Mouse (Mus musculus): ENCODE measurements at regions not wholly inside any gene's neighbourhood (a gene's known extent, or its start where the extent isn't known, plus 50 kb on each side); places are given as distances from the start of the nearest gene placed in this dataset.

DNA sequence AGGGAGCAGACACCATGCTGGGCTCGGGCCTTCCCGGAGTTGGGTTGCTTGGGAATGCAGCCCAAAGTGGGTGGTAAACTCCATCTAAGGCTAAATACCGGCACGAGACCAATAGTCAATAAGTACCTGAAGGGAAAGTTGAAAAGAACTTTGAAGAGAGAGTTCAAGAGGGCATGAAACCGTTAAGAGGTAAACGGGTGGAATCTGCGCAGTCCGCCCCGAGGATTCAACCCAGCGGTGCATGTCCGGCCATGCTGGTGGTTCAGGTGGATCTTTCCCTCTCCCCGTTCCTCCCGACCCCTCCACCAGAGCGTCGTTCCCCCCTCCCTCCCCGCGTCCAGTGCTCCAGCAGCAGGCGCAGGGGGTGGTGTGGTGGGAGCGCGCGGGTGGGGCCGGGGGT lies 179.1 kb upstream of the Arhgef26 start:
- in situ Hi-C loops (cut with MboI; ENCODE audit: low pct_unique_long_range_greater_than_20kb in 1 of 2, low sequenced_read_pairs in 2 of 2, unreplicated experiment in 1 of 2) = no loop called here

DNA sequence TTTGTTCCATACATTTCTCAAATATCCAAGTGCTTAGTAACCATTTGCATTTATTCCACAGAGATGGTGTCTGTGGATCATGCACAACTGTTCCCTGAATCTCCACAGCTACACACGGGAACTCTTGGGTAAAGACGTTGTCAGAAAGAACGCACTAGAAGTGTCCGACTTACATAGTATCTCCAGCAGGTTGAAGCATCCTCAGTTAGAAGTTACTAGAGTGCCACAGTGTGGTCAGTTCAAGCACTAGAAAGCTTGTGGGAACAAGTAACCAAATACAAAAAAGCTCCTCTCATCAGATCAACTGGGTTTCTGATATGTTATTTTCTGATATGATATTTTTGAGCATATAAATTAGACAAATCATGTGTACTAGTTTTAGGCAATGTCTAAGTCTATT lies 167.5 kb upstream of the Arhgef26 start:
- in situ Hi-C loops (cut with MboI; ENCODE audit: low pct_unique_long_range_greater_than_20kb in 1 of 2, low sequenced_read_pairs in 2 of 2, unreplicated experiment in 1 of 2) = no loop called here

DNA sequence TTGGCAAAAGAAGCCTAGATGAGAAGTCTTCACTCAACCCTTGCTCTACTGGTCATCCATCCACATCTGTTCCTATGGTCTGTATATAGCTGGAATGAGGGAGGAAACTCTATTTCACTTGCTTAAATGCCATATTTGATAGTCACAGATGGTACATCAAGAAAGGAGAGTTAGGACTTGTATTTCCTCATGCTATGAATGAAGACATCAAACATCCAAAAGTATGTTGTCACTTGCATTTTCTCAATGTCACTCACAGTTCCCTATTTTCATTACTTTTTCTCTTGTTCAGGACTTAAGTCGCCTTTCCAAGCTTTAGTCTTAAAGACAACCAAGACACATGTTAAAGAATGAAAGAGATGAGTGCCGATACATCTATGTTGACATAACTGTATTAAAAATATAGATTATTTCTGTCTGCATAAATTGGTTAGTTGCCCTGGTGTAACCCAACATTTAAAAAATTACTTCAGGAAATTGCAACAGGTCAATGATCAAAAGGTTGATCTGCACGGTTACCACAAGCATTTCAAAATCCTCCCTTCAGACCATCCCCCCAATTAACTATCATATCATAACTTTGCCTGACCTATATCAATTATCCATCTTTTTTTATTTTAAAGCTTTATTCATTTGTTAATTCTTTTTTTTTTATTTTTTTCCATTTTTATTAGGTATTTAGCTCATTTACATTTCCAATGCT lies 150.2 kb upstream of the Arhgef26 start:
- in situ Hi-C loops (cut with MboI; ENCODE audit: low pct_unique_long_range_greater_than_20kb in 1 of 2, low sequenced_read_pairs in 2 of 2, unreplicated experiment in 1 of 2) = no loop called here

DNA sequence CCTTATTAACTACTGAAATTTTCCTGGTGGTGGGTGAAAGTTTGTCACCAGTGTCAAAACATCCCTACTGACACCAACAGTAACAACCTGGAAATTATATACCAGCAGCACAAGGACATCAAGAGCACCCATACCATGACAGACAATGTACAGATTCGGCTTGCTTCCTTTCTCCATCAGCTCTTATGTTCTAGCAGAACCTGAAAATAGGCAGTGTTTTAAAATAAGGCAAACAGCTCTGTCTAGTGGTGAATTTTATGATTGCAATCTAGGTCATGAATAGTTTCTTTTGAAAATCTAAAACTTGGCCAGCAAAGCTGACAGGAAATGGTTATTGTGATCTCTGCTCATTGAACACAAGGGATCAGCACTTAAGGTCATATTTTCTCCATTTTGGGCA lies 145.7 kb upstream of the Arhgef26 start:
- in situ Hi-C loops (cut with MboI; ENCODE audit: low pct_unique_long_range_greater_than_20kb in 1 of 2, low sequenced_read_pairs in 2 of 2, unreplicated experiment in 1 of 2) = no loop called here

DNA sequence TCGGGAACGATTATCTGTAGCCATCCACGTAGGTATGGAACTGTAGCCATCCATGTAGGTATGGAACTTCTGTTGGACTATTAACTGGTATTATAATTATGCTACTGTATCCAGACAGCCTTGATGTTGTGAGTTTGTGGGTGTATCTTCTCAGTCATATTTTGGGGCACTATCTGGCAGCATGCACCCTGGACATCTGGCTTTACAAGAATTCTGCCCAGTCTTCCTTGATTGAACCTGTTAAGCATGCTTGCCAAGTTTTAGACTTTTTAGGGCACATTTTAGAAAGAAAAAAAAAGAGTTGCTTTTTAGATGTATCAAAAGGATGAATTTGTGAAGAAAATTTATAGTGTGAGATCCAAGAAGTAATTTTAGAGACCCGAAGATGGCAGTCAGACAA lies 143.7 kb upstream of the Arhgef26 start:
- in situ Hi-C loops (cut with MboI; ENCODE audit: low pct_unique_long_range_greater_than_20kb in 1 of 2, low sequenced_read_pairs in 2 of 2, unreplicated experiment in 1 of 2) = no loop called here

DNA sequence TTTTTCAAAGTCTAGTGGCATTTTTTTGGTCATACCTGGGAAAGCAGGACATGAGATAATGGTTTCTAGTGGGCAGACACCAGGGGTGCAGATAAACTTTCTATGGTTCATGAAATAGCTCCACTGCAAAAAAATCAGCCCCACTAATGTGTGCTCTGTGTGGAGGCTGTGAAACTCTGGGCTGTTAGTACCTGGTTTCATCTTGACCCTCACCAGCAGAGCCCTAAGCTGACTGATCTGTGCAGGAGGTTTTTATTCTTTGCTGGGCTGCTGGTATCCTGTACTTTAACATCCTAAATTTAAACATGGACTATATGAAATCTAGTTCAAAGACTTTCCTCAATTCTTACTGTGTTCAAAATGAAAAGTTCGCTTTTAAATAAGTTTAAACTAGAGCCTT lies 141.5 kb upstream of the Arhgef26 start:
- in situ Hi-C loops (cut with MboI; ENCODE audit: low pct_unique_long_range_greater_than_20kb in 1 of 2, low sequenced_read_pairs in 2 of 2, unreplicated experiment in 1 of 2) = no loop called here

DNA sequence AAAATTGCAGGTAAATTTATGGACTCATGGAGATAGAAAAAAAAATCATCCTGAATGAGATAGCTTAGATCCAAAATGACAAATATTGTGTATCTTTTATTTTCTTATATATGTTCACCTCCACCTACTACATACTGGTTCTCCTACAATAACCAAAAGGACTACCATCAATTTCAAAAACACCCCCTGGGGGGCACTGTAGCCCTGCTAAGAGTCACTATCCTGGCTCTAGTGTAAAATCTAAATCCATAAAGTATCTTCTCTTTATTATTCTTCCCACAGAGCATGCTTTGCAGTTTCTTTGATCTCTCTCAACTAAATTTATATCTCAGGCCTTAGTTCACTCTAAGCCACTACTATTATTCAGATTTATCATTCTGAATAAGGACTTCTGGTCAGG lies 122.3 kb upstream of the Arhgef26 start:
- in situ Hi-C loops (cut with MboI; ENCODE audit: low pct_unique_long_range_greater_than_20kb in 1 of 2, low sequenced_read_pairs in 2 of 2, unreplicated experiment in 1 of 2) = no loop called here

DNA sequence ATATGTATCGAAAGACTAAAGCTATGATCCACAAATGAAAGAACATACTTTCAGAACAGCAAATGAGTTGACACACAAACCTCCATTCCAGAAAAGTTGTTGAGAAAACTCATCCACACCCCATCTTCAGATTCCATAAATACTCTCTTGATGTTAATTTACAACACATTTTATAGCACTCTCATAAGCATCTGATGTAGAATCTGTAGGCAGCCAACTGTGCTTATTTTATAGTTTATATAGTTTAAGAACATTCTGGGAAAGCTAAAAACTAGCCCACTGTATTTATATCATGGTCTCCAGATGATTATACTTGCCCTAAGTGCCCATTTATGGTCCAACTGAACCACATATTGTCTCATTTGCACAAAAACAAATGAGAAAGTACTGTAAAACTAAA lies 120.8 kb upstream of the Arhgef26 start:
- in situ Hi-C loops (cut with MboI; ENCODE audit: low pct_unique_long_range_greater_than_20kb in 1 of 2, low sequenced_read_pairs in 2 of 2, unreplicated experiment in 1 of 2) = no loop called here

DNA sequence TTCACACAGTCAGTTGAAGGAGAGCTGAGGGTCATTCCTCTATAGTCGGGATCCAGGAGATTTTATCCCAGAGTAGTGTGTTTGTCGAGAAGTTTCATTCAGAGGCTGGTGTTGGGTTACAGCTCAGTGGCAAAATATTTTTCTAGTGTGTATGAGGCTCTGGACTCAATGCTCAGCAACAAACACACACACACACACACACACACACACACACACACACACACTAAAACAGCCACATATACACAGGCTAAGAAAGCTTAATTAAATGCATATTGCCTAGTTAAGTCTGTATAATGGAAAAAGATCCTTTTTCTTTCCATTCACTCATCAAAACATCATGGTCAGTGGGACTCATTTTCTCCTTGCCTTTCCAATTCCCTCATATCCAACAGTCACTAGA lies 110.4 kb upstream of the Arhgef26 start:
- in situ Hi-C loops (cut with MboI; ENCODE audit: low pct_unique_long_range_greater_than_20kb in 1 of 2, low sequenced_read_pairs in 2 of 2, unreplicated experiment in 1 of 2) = loop anchor here (10.0 kb wide), 1 partner anchor 227 kb away; no protein-coding TSS in a partner anchor

DNA sequence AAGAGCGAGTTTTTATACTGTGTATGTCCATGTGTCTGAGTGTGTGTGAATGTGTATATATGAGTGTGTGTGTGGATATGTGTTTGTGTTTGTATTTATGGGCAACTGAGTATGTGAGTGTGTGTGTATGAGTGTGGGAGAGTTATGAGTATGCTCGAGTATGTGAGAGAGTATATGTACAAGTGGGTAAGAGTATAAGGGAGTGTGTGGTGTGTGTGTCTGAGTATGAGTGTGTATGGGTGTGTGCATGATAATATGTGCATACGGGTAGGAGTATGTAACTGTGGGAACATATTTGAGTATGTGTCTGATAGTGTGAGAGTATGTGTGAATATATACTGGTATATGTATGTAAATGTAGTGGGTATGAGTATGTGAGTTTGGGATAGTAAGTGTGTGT lies 110.0 kb upstream of the Arhgef26 start:
- in situ Hi-C loops (cut with MboI; ENCODE audit: low pct_unique_long_range_greater_than_20kb in 1 of 2, low sequenced_read_pairs in 2 of 2, unreplicated experiment in 1 of 2) = loop anchor here (10.0 kb wide), 1 partner anchor 227 kb away; no protein-coding TSS in a partner anchor

DNA sequence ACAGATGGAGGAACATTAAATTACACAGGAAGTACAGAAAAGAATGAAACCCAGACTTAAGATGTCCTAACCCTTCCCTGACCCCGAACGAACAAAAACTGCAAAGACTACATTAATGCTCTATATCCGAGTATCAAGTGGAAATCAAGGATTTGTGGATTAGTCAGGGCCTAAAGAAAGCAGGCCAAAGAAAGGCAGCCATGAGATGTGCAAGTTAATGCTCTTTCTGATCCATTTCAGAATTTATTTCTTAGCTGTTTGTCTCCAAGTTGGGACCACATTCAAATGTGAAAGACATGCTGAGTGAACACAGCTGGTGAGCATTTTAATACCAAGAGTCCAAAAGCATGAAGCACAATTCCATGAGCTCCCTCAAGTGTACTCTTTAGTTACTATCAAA lies 97.1 kb upstream of the Arhgef26 start:
- in situ Hi-C loops (cut with MboI; ENCODE audit: low pct_unique_long_range_greater_than_20kb in 1 of 2, low sequenced_read_pairs in 2 of 2, unreplicated experiment in 1 of 2) = no loop called here

DNA sequence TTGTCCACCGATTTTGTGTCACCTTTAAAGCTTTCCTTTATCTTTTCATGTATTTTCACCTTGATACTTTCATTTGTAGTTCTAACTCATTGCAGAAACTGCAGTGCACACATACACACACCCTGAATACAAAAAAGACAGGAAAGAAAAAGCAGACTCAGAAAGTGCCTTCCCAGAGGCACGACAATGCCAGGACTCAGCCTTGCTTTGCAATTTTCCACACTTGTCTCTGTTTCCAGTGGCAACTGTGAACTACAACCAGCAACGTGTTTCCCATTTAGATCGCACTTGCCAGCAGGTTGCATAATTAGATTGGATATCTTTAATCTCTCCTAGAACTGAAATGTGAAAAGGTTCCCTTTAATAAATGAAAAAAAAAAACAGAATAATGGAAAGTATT lies 66.4 kb upstream of the Arhgef26 start:
- in situ Hi-C loops (cut with MboI; ENCODE audit: low pct_unique_long_range_greater_than_20kb in 1 of 2, low sequenced_read_pairs in 2 of 2, unreplicated experiment in 1 of 2) = no loop called here

DNA sequence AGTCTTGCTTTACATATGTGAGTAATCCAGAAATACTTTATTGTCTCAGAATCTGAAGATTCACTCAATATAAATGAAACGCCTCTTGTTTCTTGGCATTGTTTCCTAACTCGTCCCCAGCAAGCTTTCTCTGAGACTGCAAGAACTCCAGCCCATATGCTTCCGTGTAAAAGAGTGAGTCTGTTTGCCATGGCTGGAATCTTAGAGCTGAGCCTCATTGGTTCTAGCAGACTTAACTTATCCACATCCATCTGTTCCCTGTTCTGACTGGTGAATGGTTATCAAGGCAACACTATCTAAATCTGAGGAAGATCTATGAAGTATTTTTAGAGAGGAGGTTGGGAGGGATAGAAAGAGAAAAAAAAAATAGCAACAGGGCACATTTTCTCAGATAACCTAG lies 59.9 kb upstream of the Arhgef26 start:
- in situ Hi-C loops (cut with MboI; ENCODE audit: low pct_unique_long_range_greater_than_20kb in 1 of 2, low sequenced_read_pairs in 2 of 2, unreplicated experiment in 1 of 2) = no loop called here

DNA sequence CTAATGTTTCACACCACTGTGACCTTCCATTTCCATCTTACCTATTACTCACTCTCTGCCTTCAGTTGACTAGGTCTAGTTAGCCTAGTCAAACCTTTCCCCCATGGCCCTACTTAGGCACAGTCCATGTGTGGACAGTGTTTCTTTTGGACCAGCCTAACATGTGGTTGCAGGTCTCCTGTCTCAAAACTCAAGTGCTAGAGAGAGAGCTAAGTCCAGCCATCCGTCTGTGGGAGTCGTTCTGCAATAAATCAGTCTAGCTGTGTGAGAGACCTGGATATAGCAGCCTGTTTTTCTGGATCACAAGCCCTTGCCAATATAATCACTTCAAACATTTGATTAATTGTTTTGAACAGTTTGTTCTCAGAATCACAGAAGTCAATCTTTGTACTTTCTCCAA lies 57.2 kb upstream of the Arhgef26 start:
- in situ Hi-C loops (cut with MboI; ENCODE audit: low pct_unique_long_range_greater_than_20kb in 1 of 2, low sequenced_read_pairs in 2 of 2, unreplicated experiment in 1 of 2) = no loop called here
